Mouse (Mus musculus): ENCODE results near the gene P3h3.

Gene P3h3

GRCm38 (mm10) chr6:124874348-124874747, 16.8 kb upstream of the P3h3 start:
- intact Hi-C loops (cut with DNase I), result no loop called here

DNA sequence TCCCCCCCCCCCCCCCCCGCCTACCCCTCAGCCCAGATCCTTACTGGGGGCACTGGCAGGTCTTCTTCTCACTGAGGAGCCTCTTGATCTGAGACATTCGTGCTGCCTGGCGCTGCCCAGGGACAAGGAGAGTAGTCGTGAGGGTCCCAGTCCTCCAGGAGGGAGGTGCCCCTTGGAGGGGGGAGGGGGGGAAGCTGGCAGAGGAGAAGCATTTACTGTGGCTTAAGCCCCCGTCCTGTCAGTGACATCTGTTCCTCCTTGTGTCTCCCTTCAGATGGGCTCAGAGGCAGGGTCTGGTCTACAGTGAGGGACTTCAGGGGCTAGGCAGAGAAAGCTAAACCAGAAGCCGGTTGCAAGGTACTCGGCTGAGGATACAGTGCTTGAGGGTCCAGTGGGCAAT, 9.0 kb upstream of the P3h3 start:
- intact Hi-C loops (cut with DNase I), result no loop called here

DNA sequence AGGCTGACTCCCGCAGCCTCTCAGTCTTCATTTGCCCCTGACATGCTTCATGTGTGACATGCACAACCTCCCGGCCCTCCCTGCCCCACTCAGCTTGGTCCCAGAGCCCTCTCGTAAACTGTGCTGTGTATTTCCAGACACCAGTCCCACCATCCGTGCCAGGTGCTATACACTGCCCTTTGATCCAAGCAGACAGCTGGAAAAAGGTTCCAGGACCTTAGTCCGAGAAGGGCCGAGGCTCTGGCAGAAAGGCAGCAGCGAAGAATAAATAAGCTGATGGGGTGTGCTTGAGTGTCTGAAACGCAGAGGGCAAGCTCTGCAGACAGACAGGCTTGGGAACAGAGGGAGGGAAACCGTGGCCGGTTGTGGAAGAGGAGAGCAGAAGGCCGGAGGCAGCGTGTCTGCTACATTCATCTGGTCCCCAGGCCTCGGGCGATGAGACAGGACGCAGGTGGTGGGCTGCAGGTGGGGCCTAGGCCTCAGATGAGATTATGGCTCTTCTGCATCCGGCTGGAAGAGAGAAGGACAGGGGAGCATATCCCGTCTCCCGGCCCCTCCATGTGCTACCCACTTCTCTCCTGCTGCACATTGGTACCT, 8.3 kb upstream of the P3h3 start:
- intact Hi-C loops (cut with DNase I), result no loop called here

- intact Hi-C loops (cut with DNase I), result loop anchor here (5.0 kb wide), 1 partner anchor 39 kb away; no protein-coding TSS in a partner anchor
Observed at GRCm38 (mm10) chr6:124863658-124864298, 6.2 kb upstream of the P3h3 start, which contains the start of gene Gpr162. TSS of gene Gpr162 (minus strand) at chr6:124863983.

- intact Hi-C loops (cut with DNase I), result loop anchor here (5.0 kb wide), 1 partner anchor 39 kb away; no protein-coding TSS in a partner anchor
Observed at GRCm38 (mm10) chr6:124863125-124863657, 5.6 kb upstream of the P3h3 start.

GRCm38 (mm10) chr6:124862406-124863124, 5.0 kb upstream of the P3h3 start:
- intact Hi-C loops (cut with DNase I), result loop anchor here (5.0 kb wide), 1 partner anchor 40 kb away; no protein-coding TSS in a partner anchor

DNA sequence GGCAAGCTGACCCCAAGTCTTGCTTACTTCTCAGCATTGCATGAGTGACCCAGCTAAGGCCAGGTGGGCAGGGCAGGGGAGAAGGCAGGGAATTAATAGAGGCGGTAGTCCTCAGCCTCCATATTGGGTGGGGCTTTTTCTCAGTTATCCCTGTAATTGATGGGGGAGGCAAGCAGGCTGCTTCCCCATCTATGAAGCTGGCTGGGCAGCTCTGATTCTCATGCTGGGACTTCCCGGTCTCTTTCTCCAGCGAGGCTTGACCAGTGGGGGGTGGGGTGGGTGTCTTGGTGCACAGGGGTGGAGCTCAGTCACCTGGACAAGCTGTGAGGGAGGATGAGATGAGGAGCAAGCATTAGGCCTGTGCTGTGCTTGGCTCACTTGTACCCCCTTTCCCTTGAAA, 4.2 kb upstream of the P3h3 start:
- intact Hi-C loops (cut with DNase I), result loop anchor here (5.0 kb wide), 1 partner anchor 40 kb away; no protein-coding TSS in a partner anchor

- intact Hi-C loops (cut with DNase I), result loop anchor here (5.0 kb wide), 1 partner anchor 41 kb away; no protein-coding TSS in a partner anchor
Observed at GRCm38 (mm10) chr6:124861266-124861665, 3.7 kb upstream of the P3h3 start.

DNA sequence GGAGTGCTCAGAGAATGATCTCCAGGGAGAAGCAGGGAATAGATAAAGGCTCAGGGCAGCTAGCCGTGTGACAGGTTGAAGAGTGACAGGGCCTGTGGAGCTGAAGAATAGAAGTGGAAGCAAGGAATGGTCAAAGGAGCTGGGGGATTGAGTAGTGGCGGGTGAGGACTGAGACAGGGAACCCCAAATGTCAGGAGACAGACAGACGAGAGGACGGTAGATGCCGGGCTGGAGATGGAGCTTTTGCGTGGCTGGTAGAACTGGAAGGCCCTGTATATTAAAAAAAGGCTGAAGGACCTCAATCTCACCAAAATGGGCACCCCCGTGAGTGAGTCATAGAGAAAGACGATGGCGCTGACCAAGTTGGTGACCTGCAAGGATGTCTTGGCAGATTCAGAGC, 3.0 kb upstream of the P3h3 start:
- intact Hi-C loops (cut with DNase I), result loop anchor here (5.0 kb wide), 1 partner anchor 42 kb away; no protein-coding TSS in a partner anchor

DNA sequence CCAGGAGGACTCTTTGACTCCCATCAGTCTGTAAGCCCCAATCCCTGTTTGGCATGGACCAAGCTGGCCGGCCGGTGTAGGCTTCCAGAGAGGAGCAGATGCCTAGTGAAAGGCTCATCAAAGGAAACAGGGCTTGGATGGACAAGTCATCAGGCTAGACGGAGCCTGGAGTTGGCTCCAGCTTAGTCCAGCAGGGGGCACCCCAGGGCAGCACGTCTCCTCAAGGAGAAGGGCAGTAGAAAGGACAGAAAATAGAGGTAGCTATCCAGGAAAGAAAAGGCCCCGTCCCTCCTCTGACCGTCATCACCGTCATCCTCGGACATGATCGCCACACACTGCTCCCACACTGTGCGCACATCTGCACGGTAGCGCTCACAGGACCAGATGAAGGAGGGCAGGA, 2.2 kb upstream of the P3h3 start:
- intact Hi-C loops (cut with DNase I), result loop anchor here (5.0 to 10.0 kb wide), 3 partner anchors 43 to 223 kb away; partner anchors contain the start of gene Cops7a

- intact Hi-C loops (cut with DNase I), result loop anchor here (5.0 to 10.0 kb wide), 2 partner anchors 106 to 224 kb away; partner anchors contain the start of gene Cops7a
Observed at GRCm38 (mm10) chr6:124858561-124859318, 1.2 kb upstream of the P3h3 start.

- intact Hi-C loops (cut with DNase I), result loop anchor here (5.0 to 10.0 kb wide), 2 partner anchors 107 to 224 kb away; partner anchors contain the start of gene Cops7a
Observed at GRCm38 (mm10) chr6:124857840-124858530, 433 bp upstream of the P3h3 start.

GRCm38 (mm10) chr6:124856321-124856720, 1.2 kb downstream of the P3h3 start:
- intact Hi-C loops (cut with DNase I), result loop anchor here (5.0 to 10.0 kb wide), 2 partner anchors 108 to 226 kb away; partner anchors contain the start of gene Cops7a

GRCm38 (mm10) chr6:124854647-124855046, 2.9 kb downstream of the P3h3 start:
- intact Hi-C loops (cut with DNase I), result loop anchor here (5.0 to 10.0 kb wide), 2 partner anchors 110 to 228 kb away; partner anchors contain the start of gene Cops7a

- intact Hi-C loops (cut with DNase I), result loop anchor here (10.0 kb wide), 1 partner anchor 114 kb away; the partner anchor contains the start of gene Cops7a
Observed at GRCm38 (mm10) chr6:124850535-124850934, 7.0 kb downstream of the P3h3 start.

DNA sequence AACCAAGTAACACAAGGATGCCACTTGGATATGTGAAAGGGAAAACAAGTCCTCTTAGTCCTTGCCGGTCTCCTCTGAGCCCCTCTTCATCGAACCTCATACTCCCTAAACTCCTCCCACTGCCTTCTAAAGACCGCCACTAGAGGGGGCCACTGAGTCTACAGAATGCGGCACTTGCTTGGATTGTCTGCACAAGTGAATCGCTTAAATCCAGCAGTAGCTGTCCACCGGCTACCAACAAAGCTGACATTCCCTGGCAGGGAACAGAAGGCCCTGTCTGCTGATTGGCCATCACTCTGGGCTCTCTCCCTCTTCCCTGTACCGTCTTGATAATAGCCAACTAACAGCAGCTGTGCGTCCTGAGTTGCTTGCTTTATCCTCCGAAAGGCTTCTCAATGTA, 10.2 kb downstream of the P3h3 start:
- intact Hi-C loops (cut with DNase I), result no loop called here

- intact Hi-C loops (cut with DNase I), result no loop called here
Observed at GRCm38 (mm10) chr6:124840241-124841167, 17.0 kb downstream of the P3h3 start, which contains the start of gene Gnb3. TSS of gene Gnb3 (minus strand) at chr6:124840275.

DNA sequence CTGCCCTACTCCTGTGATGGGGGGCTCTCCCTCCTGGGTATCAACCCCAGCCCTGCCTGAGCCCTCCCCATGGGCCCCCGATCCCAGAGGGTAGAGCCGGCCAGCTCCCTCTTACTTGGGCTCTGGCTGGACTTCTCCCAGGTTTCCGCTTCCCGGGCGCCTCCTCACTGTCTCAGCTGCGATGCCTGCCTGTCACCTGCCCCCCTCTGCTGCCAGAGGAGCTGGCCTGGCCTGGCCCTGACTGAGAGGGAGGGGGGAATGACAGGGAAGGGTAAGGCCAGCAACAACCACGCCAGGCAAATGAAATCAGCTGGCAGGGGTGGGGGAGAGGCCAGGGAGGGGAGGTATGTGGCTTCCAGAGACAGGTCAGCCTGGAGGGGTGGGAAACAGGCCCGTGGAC, 17.7 kb downstream of the P3h3 start:
- intact Hi-C loops (cut with DNase I), result no loop called here

DNA sequence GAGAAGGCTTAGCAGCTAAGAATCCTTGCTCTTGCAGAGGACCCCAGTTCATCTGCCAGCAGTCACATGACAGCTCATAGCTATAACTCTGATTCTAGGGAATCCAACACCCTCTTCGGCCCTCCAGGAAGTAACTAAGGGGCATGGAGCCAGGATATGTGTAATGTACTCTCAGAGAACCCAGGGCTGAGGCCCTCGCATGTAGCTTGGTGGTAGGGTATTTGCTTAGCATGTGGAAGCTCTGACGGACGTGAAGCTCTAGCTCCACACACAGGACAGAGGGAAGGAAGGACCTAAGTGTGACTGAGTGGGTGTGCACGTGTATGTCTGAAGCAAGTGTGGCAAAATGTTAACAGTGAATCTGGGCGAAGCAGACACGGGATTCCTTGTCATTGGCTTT, 21.1 kb downstream of the P3h3 start:
- intact Hi-C loops (cut with DNase I), result no loop called here

Data from adrenal gland (tissue).